Mouse (Mus musculus): ENCODE data around the gene Tspan18.

- 0 out of 2 replicates have a peak, but pooled peaks have one; percentile 4 for TF ChIP-seq CTCF (IDR thresholded peaks at IDR 0.05; ENCODE audit: low read depth)
- no peak for TF ChIP-seq EP300 (IDR thresholded peaks at IDR 0.05; ENCODE audit: low read depth)
Observed at GRCm38 (mm10) chr2:93154486-93155032, 179.7 kb downstream of the Tspan18 start.

All from liver, embryonic 14.5 days (tissue).